Mouse (Mus musculus): ENCODE data around the gene Sdc4. TPM values are rescaled to one million over a fixed set of nuclear protein-coding genes. Genes with fewer than 3 reads are reported as not detected.

Gene Sdc4
- total RNA-seq, 2 experiments from 2014 or later: 1.3 to 5.3 TPM

- no peak for ATAC-seq (replicated peaks; ENCODE audit: low FRiP score, low TSS enrichment, poor library complexity, severe bottlenecking)
Observed at GRCm38 (mm10) chr2:164417198-164417597, 26.5 kb downstream of the Sdc4 start.

- ATAC-seq (replicated peaks; ENCODE audit: low FRiP score, low TSS enrichment, poor library complexity, severe bottlenecking): no peak
Observed at GRCm38 (mm10) chr2:164414581-164414980, 29.1 kb downstream of the Sdc4 start.

GRCm38 (mm10) chr2:164414167-164414566 is 29.5 kb downstream of the Sdc4 start:
- no peak for ATAC-seq (replicated peaks; ENCODE audit: low FRiP score, low TSS enrichment, poor library complexity, severe bottlenecking)

GRCm38 (mm10) chr2:164407708-164408107 is 36.0 kb downstream of the Sdc4 start:
- ATAC-seq (replicated peaks; ENCODE audit: low FRiP score, low TSS enrichment, poor library complexity, severe bottlenecking): peak; percentile 71

- ATAC-seq (replicated peaks; ENCODE audit: low FRiP score, low TSS enrichment, poor library complexity, severe bottlenecking): no peak
Observed at GRCm38 (mm10) chr2:164405519-164405918, 38.2 kb downstream of the Sdc4 start.

GRCm38 (mm10) chr2:164405060-164405459 is 38.6 kb downstream of the Sdc4 start, which contains the start of gene Matn4:
TSS of gene Matn4 (minus strand) at chr2:164405160.
- no peak for ATAC-seq (replicated peaks; ENCODE audit: low FRiP score, low TSS enrichment, poor library complexity, severe bottlenecking)

DNA sequence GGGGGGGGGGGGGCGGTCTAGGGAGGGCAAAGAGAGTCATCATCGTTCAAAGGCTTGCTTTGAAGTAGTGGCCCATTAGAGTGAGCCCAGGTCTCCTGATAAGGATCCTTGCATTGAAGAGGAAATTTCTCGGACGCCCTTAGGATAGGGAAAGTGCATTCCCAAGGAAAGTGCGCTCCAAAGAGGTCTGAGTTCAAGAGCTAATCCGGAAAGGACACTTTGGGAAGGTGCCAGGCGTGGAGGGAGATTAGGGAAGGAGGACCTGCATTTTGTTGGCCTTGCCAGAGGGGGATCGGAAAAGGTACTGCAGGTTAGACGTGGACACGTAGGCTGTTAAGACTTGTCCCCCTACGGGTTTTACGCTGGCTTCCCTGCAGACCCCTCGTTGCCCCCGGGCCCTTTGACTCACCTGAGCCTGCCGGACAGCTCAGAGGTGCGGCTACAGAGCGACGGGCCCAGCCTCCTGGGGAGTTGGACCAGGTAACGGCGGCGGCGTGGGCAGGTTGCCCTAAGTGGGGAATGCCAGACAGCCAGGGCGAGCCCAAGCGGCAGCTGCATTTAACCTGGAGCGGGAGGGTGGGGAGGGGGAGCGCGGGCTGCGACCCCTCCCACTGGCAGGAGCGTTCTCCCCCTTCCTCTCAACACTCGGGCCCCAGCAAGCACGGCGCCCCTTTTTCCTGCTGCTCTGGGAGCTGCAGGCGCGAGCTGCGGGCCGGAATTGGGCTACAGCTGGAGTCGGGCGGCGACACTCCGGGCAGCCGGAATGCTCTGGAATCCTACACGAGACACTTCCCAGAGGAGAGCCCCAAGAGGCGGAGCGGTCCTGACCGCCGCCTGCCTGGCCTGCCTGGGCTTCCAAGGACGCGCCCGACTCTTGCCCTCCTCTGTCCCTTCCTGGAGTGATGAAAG is 39.4 kb downstream of the Sdc4 start:
- ATAC-seq (replicated peaks; ENCODE audit: low FRiP score, low TSS enrichment, poor library complexity, severe bottlenecking): no peak

- 0 out of 2 replicates have a peak, but pooled peaks have one; percentile 6 for ATAC-seq (replicated peaks; ENCODE audit: low FRiP score, low TSS enrichment, poor library complexity, severe bottlenecking)
Observed at GRCm38 (mm10) chr2:164403396-164404081, 40.1 kb downstream of the Sdc4 start.

- ATAC-seq (replicated peaks; ENCODE audit: low FRiP score, low TSS enrichment, poor library complexity, severe bottlenecking): peak; percentile 85
Observed at GRCm38 (mm10) chr2:164402906-164403305, 40.8 kb downstream of the Sdc4 start, which contains the start of gene Rbpjl. TSS of gene Rbpjl (plus strand) at chr2:164403141.

DNA sequence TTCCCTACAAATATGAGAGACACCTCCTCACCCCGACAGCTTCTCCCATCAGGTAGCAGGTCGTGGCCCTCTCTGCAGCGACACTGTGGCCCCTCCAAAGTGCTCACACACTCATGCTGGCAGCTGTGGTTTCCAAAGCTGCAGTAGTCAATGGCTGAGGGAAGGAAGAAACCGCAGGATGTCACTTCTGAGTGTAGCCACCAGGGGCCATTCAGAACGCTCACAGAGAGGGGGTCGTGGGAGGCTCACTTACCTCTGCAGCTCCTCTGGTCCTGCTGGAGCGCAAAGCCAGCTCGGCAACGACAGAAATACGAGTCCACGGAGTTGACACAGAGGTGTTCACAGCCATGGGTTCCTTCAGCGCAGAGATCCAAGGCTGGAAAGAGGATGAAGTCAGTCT is 46.8 kb downstream of the Sdc4 start:
- no peak for ATAC-seq (replicated peaks; ENCODE audit: low FRiP score, low TSS enrichment, poor library complexity, severe bottlenecking)

GRCm38 (mm10) chr2:164396076-164396475 is 47.6 kb downstream of the Sdc4 start:
- no peak for ATAC-seq (replicated peaks; ENCODE audit: low FRiP score, low TSS enrichment, poor library complexity, severe bottlenecking)

DNA sequence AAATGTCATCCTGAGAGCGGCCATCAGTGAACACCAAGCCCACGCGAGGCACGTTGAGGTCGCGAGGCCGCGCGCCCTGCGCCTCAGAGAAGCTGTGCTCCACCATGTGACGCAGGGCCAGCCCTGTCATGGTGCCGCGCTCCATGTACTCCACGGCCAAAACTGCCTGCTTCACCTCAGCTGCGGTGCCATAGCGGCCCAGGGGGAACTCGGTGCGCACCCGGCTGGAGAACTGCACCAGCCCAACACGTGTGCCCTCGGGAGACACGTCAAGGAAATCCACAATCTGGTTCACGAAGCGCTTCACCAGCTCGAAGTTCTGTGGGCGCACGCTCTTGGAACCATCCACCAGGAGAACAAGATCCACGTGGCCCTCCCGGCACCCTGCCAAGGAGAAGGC is 50.6 kb downstream of the Sdc4 start:
- ATAC-seq (replicated peaks; ENCODE audit: low FRiP score, low TSS enrichment, poor library complexity, severe bottlenecking): no peak

DNA sequence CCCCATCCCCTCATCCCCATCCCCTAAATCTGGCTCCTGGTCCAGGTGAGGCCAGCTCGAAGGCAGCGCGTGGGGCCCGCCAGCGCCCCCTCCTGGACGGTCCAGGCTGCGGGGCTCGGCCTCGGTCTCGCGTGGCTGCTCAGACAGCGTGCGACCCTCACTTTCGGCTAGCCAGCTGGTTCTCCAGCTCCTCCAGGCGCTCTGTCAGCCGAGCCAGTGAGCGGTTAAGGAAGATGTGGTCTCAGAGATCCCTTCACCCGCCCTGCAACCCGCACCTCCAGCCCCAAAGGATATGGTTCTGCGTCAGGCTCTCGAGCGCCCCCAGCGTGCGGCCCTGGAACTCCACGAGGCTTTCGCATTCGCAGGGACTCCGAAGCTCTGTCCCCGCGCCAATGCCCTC is 54.2 kb downstream of the Sdc4 start:
- ATAC-seq (replicated peaks; ENCODE audit: low FRiP score, low TSS enrichment, poor library complexity, severe bottlenecking): peak; percentile 91

- ATAC-seq (replicated peaks; ENCODE audit: low FRiP score, low TSS enrichment, poor library complexity, severe bottlenecking): no peak
Observed at GRCm38 (mm10) chr2:164389020-164389419, 54.7 kb downstream of the Sdc4 start, which contains the start of gene Slpi. TSS of gene Slpi (minus strand) at chr2:164389095.

GRCm38 (mm10) chr2:164386953-164387352 is 56.7 kb downstream of the Sdc4 start:
- ATAC-seq (replicated peaks; ENCODE audit: low FRiP score, low TSS enrichment, poor library complexity, severe bottlenecking): peak; percentile 62; the same call in 1 of the 2 replicates

DNA sequence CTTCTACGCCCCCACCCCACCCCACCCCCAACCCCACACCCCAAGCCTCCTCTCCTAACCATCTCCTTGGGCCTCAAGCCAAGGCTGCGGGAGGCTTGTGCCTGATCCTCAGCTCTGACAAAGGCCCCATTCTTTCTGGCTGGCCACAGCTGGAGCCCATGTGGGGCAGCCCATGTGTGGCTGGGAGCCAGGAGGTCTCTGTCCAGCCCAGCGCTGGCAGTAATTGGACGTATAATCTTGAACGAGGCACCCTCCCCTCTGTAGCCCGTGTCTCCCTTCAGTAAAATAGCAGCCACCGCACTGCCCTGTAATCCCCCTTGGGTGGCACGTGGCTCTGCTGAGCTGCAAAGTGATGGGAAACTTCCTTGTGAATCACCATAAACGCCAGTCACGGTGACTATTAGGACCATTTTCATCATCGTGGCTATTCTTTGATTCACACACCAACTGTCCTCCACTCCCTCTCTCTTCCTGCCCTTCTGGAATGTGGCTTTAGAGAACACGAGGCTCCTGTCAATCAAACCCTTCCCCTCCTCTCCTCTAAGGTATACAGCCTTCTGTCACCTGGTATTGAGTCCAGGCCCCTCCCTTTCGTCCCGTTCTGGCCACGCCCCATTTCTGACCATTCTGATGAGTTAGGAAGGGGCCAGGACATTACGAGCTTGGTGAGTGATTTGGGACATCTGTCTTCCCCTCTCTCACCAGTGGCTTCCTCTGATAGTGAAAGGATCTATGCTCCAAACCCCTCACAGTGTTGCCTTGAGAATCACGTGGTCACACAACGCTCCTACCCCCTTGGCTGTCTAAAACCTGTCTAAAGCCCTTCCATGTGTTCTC is 57.5 kb downstream of the Sdc4 start:
- ATAC-seq (replicated peaks; ENCODE audit: low FRiP score, low TSS enrichment, poor library complexity, severe bottlenecking): no peak

- ATAC-seq (replicated peaks; ENCODE audit: low FRiP score, low TSS enrichment, poor library complexity, severe bottlenecking): no peak
Observed at GRCm38 (mm10) chr2:164383656-164384399, 59.9 kb downstream of the Sdc4 start.

DNA sequence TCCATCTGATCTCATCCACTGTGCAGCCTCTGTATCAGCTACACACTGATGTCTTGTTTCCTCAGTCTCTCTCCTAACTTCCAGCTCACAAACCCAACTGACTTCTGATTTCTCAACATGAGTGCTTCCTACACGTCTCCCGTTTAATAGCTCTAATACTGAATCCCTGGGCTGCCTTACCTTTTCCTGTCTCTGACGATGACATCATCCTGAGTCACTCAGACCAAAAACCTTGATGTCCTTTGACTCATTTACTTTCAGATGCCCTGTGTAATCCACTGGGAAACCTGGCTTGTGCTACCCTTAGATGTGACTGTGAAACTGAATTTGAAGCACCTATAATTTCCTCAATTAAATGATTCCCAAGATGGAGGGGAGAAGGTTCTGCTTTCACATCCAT is 60.7 kb downstream of the Sdc4 start:
- no peak for ATAC-seq (replicated peaks; ENCODE audit: low FRiP score, low TSS enrichment, poor library complexity, severe bottlenecking)

- no peak for ATAC-seq (replicated peaks; ENCODE audit: low FRiP score, low TSS enrichment, poor library complexity, severe bottlenecking)
Observed at GRCm38 (mm10) chr2:164381726-164382125, 62.0 kb downstream of the Sdc4 start.
